Mouse (Mus musculus): ENCODE data around the gene Anxa9. TPM values are rescaled to one million over a fixed set of nuclear protein-coding genes. Genes with fewer than 3 reads are reported as not detected.

Anxa9 gene
- total RNA-seq, 2 experiments from 2014 or later, result 0.53 to 0.60 TPM

DNA sequence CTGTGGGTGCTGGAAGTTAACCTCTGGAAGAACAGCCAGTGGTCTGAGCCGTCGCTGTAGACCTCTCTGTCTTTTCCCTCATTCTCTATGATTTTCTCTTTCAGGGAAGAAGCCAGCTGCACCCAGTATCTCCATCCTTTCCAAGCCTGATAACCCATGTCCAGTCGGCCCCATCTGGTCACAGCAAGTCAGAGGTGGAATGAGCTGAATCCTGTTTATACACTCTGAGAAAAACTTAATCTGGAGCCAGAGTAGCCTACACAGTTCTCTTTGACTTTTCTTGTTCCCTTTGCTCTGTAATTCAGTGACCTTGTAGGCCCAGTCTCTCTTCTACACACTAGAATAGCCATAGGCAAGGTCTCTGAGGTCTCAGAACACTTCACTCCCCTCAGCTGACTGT lies 19.4 kb downstream of the Anxa9 start:
- intact Hi-C loops (cut with DNase I), result no loop called here
- no peak for DNase-seq

- intact Hi-C loops (cut with DNase I), result no loop called here
Measured at GRCm38 (mm10) chr3:95286510-95286909, 20.5 kb downstream of the Anxa9 start.

GRCm38 (mm10) chr3:95286011-95286410 lies 21.0 kb downstream of the Anxa9 start:
- DNase-seq, result no peak
- intact Hi-C loops (cut with DNase I), result no loop called here

More at GRCm38 (mm10) chr3:95286510-95286909, 20.5 kb downstream of the Anxa9 start:
- DNase-seq, result no peak

DNA sequence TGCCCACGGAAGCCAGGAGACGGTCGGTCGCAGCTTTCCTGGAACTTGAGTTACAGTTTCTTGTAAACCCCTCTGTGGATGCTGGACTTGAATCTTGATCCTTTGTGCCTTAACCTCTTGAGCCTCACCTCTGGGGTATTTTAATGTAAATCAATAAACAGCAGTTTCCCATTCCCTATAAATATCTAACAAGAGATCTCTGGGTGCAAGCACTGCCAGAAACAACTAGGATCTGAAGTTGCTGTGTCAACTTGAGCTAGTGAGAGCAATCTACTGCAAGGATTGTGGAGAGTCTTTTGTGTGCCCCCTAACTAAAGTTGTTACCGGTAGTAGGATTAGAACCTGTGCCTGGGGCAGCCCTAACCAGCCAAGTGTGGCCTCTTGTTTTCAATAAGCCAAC lies 21.6 kb downstream of the Anxa9 start:
- no peak for DNase-seq
- intact Hi-C loops (cut with DNase I), result loop anchor here (2.0 kb wide), 1 partner anchor 29 kb away; the partner anchor contains the start of gene Cers2

- intact Hi-C loops (cut with DNase I), result loop anchor here (2.0 to 5.0 kb wide), 2 partner anchors 30 to 67 kb away; partner anchors contain the start of genes Cers2 and Gabpb2
- no peak for DNase-seq
Measured at GRCm38 (mm10) chr3:95284501-95285281, 22.3 kb downstream of the Anxa9 start.

DNA sequence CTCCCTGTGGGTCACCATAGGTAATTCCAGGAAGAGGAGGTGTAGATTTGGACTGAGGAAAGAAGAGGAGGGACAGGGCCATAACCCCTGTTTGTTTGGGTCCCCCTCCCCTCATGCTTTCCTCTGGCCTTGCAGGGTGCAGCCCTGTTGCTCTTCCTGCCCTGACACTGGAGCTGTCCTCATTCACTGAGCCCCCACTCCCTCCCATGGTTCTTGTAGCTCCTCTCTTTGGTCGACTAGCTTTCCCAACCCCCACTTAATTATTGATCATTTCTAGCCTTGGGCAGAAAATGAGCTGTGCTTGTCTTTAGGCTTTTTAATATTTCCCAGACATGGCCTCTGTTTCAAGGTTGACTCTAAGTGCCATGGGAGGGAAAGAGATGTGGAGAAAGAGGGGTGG lies 22.9 kb downstream of the Anxa9 start:
- intact Hi-C loops (cut with DNase I), result loop anchor here (2.0 to 5.0 kb wide), 2 partner anchors 31 to 67 kb away; partner anchors contain the start of genes Cers2 and Gabpb2
- DNase-seq, result no peak

DNA sequence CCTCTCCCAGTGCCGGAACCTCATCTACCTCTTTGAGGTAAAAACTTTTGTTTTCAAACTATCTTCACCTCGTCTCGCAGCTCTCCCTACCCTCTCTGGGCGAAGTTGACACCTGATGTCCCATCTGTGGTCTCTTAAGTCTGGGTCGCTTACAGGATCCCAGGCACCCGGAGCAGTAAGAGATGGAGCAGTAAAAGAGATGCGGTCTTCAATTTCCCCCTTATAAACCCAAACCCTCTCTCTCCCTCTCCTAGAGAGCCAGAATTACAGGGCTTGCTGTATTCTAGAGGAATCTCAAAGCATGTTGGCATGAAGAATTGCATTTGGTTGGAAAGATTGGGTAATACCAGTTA lies 23.4 kb downstream of the Anxa9 start:
- intact Hi-C loops (cut with DNase I), result loop anchor here (5.0 kb wide), 1 partner anchor 66 kb away; the partner anchor contains the start of gene Gabpb2

DNA sequence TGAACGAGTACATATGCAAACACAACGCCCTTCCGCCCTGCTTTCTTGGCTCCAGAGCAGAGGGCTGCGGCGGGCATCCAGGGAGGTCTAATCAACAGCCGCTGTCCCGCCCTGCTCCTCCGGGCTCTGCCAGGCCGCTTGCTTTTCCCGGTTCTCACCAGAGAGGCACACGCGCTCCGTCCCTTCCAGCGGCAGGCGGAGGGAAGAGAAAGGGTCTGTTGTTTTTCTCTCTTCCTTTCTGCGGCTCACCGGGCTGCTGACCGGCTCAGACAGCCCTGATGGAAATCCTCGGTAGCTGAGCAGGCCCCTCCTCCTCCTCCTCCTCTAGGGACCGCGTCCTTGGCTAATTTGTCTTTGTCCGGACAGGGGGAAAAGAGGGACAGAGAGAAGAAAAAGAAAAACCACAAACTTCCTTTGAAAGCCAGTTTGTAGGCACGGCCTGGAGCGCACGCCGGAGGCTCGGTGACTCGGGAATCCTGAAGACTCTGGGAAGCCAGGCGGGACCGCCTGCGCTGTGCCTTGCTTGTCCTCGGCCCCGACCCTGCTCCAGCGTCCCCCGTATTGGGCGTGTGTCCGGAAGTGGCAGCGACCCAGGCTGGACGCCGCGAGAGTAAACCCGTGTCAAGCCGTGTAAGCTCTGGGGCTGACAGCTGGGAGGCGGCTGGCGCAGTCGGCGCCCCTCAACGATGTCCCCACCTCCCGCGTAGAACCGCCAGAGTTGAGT lies 23.9 kb downstream of the Anxa9 start:
- intact Hi-C loops (cut with DNase I), result loop anchor here (5.0 kb wide), 1 partner anchor 66 kb away; the partner anchor contains the start of gene Gabpb2
- DNase-seq, result peak; percentile 77 to 88

More for the DNA sequence above, 23.4 kb downstream of the Anxa9 start:
- no peak for DNase-seq

DNA sequence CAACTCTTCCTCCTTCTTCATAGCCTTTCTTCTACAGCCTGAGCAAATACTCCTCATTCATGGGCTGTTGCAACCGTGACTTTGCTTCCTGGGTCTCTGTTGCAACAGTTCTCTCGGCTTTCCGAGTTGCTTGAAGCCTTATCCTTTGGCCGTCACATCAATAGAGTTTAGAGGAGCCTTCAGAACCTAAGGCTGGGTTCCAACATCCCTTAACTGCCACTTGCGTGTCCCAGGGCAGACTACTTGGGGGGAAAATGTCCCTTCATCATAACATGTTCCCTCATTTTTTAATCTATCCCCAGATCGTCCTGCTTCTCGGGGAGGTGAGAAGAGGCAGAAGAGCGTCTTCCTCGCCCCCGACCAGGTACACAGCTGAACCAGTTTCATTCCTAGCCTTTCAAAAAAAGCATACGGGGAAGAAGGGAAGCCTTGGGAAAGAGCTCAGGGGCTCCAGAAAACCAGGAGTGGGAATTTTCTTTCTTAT lies 24.6 kb downstream of the Anxa9 start:
- intact Hi-C loops (cut with DNase I), result loop anchor here (5.0 kb wide), 1 partner anchor 65 kb away; the partner anchor contains the start of gene Gabpb2
- peak in 1 of 2 experiments; percentile 45 for DNase-seq

DNA sequence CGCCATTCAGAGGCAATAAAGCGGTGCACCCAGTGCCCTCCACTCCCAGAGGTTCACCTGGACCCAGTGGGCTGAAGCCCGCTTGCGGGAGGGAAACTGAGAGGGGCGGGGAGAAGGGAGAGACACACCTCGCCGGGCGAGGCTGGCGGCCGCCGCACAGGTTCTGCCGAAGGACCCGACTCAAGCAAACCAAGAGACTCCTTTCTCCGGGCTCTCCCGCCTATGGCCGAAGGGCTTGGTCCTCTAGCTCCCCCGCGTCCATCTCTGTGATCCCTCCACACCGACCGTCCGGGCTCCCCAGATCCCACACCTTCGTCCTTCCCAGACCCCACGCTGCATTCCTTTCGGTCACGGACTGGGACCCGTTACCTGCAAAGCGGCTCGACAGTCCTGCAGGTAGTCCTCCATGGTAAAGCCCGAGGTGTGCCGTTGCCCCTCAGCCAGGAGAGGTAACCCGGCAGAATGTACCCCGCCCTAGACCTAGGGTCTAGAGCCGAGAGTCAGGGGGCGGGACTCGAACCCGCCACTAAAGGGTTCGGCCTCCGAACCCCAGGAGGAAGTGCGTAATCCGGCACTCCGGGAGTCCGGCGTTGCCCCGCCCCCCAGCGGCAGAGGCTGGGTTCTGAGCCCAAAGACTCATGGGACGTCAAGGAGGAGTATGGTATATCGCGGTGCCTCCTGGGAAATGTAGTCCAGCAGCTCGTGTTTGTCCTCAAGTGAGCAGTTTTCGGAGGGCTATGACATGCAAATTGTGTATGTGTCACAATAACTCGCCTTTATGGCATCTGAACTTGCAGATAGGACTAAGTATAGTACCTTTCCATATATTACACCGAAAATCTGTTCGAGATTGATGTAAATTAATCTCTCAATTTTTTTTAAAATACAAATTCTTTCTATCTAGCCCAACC lies 25.5 kb downstream of the Anxa9 start, which contains the start of the genes Mindy1 and Prune1:
TSS of gene Mindy1 (plus strand) at position 130 of the 911 bp plus-strand sequence.
TSS of gene Prune1 (minus strand) at position 861 of the 911 bp plus-strand sequence.
- DNase-seq, result peak; percentile 96 to 98
- intact Hi-C loops (cut with DNase I), result loop anchor here (5.0 kb wide), 1 partner anchor 64 kb away; the partner anchor contains the start of gene Gabpb2

DNA sequence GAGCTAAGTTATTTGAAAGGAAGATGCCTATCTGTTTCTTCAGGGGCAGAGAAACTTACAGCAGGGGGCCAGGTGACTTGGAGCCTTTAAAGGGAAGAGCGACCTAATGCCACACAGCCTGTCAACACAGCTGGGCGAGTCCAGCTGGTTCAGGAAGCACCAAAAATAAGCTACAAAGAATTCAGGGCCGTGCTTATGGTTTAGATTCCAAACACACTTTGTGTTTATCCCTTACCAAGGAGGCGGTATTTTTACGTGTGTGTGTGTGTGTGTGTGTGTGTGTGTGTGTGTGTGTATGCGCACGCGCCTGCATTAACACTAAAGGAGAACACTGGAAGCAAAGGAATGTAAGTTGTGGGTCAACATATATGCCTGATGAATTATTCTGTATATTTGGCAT lies 26.2 kb downstream of the Anxa9 start:
- intact Hi-C loops (cut with DNase I), result loop anchor here (5.0 kb wide), 1 partner anchor 63 kb away; the partner anchor contains the start of gene Gabpb2
- peak in 1 of 2 experiments; percentile 23 for DNase-seq

DNA sequence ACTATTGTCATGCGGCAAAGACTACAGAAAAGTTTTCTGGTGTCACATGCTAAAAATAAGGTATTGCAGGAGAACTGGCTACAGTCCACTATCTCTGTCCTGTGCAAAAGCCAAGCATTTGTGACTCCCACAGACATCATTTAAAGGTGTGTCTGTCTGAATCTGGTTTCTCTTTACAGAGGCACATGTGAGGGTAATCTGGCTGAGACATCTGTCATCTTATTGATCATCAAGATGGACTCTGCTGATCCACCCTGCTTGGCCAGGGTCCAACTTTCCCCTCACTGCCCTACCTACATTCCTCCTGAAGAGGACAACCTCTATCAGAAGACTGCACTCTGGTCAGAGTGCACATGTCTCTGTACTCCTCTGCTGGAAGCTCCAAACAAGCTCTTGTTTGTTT lies 29.8 kb downstream of the Anxa9 start:
- DNase-seq, result no peak
- intact Hi-C loops (cut with DNase I), result no loop called here

DNA sequence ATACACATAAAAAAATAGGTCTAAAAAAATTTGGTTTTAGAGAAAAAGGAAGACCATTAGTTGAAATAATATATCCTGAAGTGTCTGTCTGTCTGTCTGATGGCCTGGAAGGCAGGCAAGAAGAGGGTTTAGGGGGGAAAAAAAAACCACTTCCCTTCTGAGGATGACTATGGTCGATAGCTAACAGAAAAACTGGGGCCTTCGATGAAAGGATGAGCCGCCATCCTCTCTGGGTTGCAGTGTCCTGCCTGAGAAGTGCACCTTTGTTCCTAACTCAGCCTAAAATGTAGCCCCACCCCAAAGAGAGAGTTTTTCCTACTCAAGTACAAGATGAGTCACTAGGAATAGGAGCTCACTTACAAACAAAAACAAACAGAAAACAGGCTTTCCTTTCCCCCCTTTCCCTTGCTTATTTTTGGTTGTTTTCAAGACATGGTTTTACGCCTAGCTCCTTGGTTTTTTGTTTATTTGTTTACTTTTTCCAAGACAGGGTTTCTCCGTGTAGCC lies 30.5 kb downstream of the Anxa9 start:
- intact Hi-C loops (cut with DNase I), result no loop called here
- no peak for DNase-seq

- no peak for DNase-seq
- intact Hi-C loops (cut with DNase I), result no loop called here
Measured at GRCm38 (mm10) chr3:95275161-95275560, 31.8 kb downstream of the Anxa9 start.

DNA sequence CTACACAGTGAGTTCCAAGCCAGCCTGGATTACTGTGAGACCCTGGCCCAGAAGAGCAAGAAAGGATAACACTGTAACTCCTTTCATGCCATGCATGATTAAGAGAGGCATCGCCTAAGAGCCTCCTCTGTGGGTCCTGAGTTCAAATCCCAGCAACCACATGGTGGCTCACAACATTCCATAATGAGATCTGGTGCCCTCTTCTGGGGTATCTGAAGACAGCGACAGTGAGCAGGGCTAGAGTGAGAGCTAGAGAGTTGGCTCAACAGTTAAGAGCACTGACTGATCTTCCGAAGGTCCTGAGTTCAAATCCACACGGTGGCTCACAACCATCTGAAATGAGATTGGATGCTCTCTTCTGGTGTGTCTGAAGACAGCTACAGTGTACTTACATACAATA lies 32.5 kb downstream of the Anxa9 start:
- DNase-seq, result no peak
- intact Hi-C loops (cut with DNase I), result no loop called here

GRCm38 (mm10) chr3:95273471-95273870 lies 33.5 kb downstream of the Anxa9 start:
- intact Hi-C loops (cut with DNase I), result no loop called here
- no peak for DNase-seq

GRCm38 (mm10) chr3:95270766-95271364 lies 36.1 kb downstream of the Anxa9 start:
- intact Hi-C loops (cut with DNase I), result no loop called here
- DNase-seq, result no peak

GRCm38 (mm10) chr3:95269789-95270188 lies 37.2 kb downstream of the Anxa9 start:
- DNase-seq, result no peak
- intact Hi-C loops (cut with DNase I), result loop anchor here (10.0 kb wide), 1 partner anchor 215 kb away; no protein-coding TSS in a partner anchor

GRCm38 (mm10) chr3:95267855-95268254 lies 39.1 kb downstream of the Anxa9 start:
- intact Hi-C loops (cut with DNase I), result loop anchor here (10.0 kb wide), 1 partner anchor 213 kb away; no protein-coding TSS in a partner anchor
- DNase-seq, result no peak

Measured in heart, postnatal 36 days (tissue).